Mouse (Mus musculus) kidney, adult 2 months (tissue): ENCODE results near the gene Grb7. TPM values are rescaled to one million over a fixed set of nuclear protein-coding genes. Genes with fewer than 3 reads are reported as not detected.

Experiments used
- DNase-seq: peaks from one replicate; pipeline ENCODE4 v3.0.0; 2021
- H3K27ac ChIP-seq: fragments of 200-500 bp; 2 replicates; pipeline ENCODE4 v1.5.1; 2012; ENCODE audit warnings: low read depth, low read length, control low read depth, inconsistent platforms; ENCODE audit not compliant: insufficient read depth
- H3K27me3 ChIP-seq: fragments of 200-500 bp; replicated peaks from 2 replicates; pipeline ENCODE4 v1.6.1; 2012; ENCODE audit warnings: mild to moderate bottlenecking, moderate library complexity, low read length, inconsistent platforms; ENCODE audit not compliant: control insufficient read depth, insufficient read depth
- H3K36me3 ChIP-seq: fragments of 200-500 bp; 2 replicates; pipeline ENCODE4 v1.6.1; 2012; ENCODE audit warnings: mild to moderate bottlenecking, moderate library complexity, low read length, inconsistent platforms; ENCODE audit not compliant: control insufficient read depth, insufficient read depth
- H3K4me1 ChIP-seq: fragments of 200-500 bp; 2 replicates; pipeline ENCODE4 v1.6.1; 2011; ENCODE audit warnings: low read length; ENCODE audit not compliant: control insufficient read depth, insufficient read depth
- H3K4me3 ChIP-seq: fragments of 200-500 bp; 2 replicates; pipeline ENCODE4 v1.5.1; 2011; ENCODE audit warnings: mild to moderate bottlenecking, low read depth, low read length, control low read depth; ENCODE audit not compliant: insufficient read depth
- CTCF ChIP-seq: fragments of 200-500 bp; conservative IDR thresholded peaks from 2 replicates; pipeline ENCODE4 v1.5.1; 2011; ENCODE audit warnings: low read depth, mild to moderate bottlenecking, control low read depth, low read length, moderate library complexity, mixed read lengths; ENCODE audit not compliant: insufficient read depth, insufficient read length
- POLR2A ChIP-seq: fragments of 200-500 bp; IDR thresholded peaks from one replicate; pipeline ENCODE4 v1.6.1; 2011; ENCODE audit warnings: low read depth, low read length, control low read depth
- WGBS: fragments of 180-500 bp; shearing (Covaris S2); methylation state at CpG from one replicate; pipeline ENCODE4 v1.1.7; 2018; 5-methylcytosine and 5-hydroxymethylcytosine counted together
- polyA plus RNA-seq: library from polyadenylated mRNA; depleted of rRNA; stranded (reverse); fragments of >200 nt; gene quantifications from 2 replicates; pipeline ENCODE4 v1.2.3, GENCODE M21; 2012; rRNA removed

The Grb7 gene
- polyA plus RNA-seq, 1 experiment = 143 TPM

- DNase-seq = no peak
- Histone ChIP-seq H3K36me3 (no peaks in the 10 kb centered on the region), H3K4me3 (no peak overlapping the region), H3K4me1 (no peaks in the 10 kb centered on the region), H3K27me3 (no peaks in the 10 kb centered on the region), H3K27ac (no peak overlapping the region)
- TF ChIP-seq CTCF (no peak), POLR2A (no peak)
- WGBS = 58% methylated on average over 7 of the region's 7 CpGs
Measured at GRCm38 (mm10) chr11:98491571-98491970, 45.4 kb downstream of the Grb7 start.

- no peaks in the 10 kb centered on the region for H3K36me3 ChIP-seq
- DNase-seq = no peak
- H3K4me1 ChIP-seq = no peaks in the 10 kb centered on the region
- H3K4me3 ChIP-seq = no peak overlapping the region
- TF ChIP-seq POLR2A = no peak
- 30% methylated on average over 7 of the region's 7 CpGs for WGBS
- H3K27ac ChIP-seq = no peak overlapping the region
- H3K27me3 ChIP-seq = no peaks in the 10 kb centered on the region
Measured at GRCm38 (mm10) chr11:98492959-98493358, 46.8 kb downstream of the Grb7 start.

GRCm38 (mm10) chr11:98493394-98493793, 47.2 kb downstream of the Grb7 start:
- Histone ChIP-seq H3K4me1 (no peaks in the 10 kb centered on the region), H3K4me3 (no peak overlapping the region), H3K36me3 (no peaks in the 10 kb centered on the region), H3K27me3 (no peaks in the 10 kb centered on the region), H3K27ac (no peak overlapping the region)
- TF ChIP-seq POLR2A (no peak), CTCF (no peak)
- DNase-seq = no peak
- WGBS = 55% methylated on average over 9 of the region's 9 CpGs

- TF ChIP-seq CTCF = no peak
- Histone ChIP-seq H3K36me3 (no peaks in the 10 kb centered on the region), H3K27me3 (no peaks in the 10 kb centered on the region), H3K4me1 (no peaks in the 10 kb centered on the region), H3K4me3 (no peak overlapping the region), H3K27ac (no peak overlapping the region)
- no peak for DNase-seq
- WGBS = 79% methylated on average over 5 of the region's 5 CpGs
Measured at GRCm38 (mm10) chr11:98495176-98495719, 49.1 kb downstream of the Grb7 start.

GRCm38 (mm10) chr11:98497388-98498288, 51.4 kb downstream of the Grb7 start:
- Histone ChIP-seq H3K36me3 (no peaks in the 10 kb centered on the region), H3K4me3 (no peak overlapping the region), H3K27ac (no peak overlapping the region), H3K27me3 (no peaks in the 10 kb centered on the region), H3K4me1 (no peaks in the 10 kb centered on the region)
- TF ChIP-seq CTCF (no peak), POLR2A (no peak)
- WGBS = 21% methylated on average over 22 of the region's 22 CpGs
- DNase-seq = peak; percentile 25

- no peaks in the 10 kb centered on the region for H3K4me1 ChIP-seq
- no peak overlapping the region for H3K4me3 ChIP-seq
- no peaks in the 10 kb centered on the region for H3K36me3 ChIP-seq
- TF ChIP-seq POLR2A = no peak
- no peak for TF ChIP-seq CTCF
- 38% methylated on average over 3 of the region's 3 CpGs for WGBS
- no peak overlapping the region for H3K27ac ChIP-seq
- no peak for DNase-seq
- H3K27me3 ChIP-seq = no peaks in the 10 kb centered on the region
Measured at GRCm38 (mm10) chr11:98504926-98505325, 58.7 kb downstream of the Grb7 start.

Other genes with a start within 250 kb of the Grb7 start
- 11.4 and 12.0 TPM in 2 replicates for gene Cdk12, start 243.3 kb upstream of the Grb7 start, polyA plus RNA-seq
- gene Neurod2, start 116.7 kb upstream of the Grb7 start, polyA plus RNA-seq = not detected in 2 replicates
- gene Ppp1r1b, start 98.0 kb upstream of the Grb7 start, polyA plus RNA-seq = 84.7 and 94.6 TPM in 2 replicates
- gene Stard3, start 88.0 kb upstream of the Grb7 start, polyA plus RNA-seq = 59.1 and 74.9 TPM in 2 replicates
- gene Tcap, start 62.6 kb upstream of the Grb7 start, polyA plus RNA-seq = 0.56 and 33.0 TPM in 2 replicates
- gene Pnmt, start 59.9 kb upstream of the Grb7 start, polyA plus RNA-seq = not detected in 2 replicates
- gene Pgap3, start 45.9 kb upstream of the Grb7 start, polyA plus RNA-seq = 32.2 and 35.4 TPM in 2 replicates
- gene Erbb2, start 33.9 kb upstream of the Grb7 start, polyA plus RNA-seq = 44.8 and 55.9 TPM in 2 replicates
- gene Mien1, start 7.4 kb upstream of the Grb7 start, polyA plus RNA-seq = 126 and 179 TPM in 2 replicates
- gene Ikzf3, start 99.6 kb downstream of the Grb7 start, polyA plus RNA-seq = 0.58 and 3.9 TPM in 2 replicates
- 0.26 and 0.34 TPM in 2 replicates for gene Zpbp2, start 104.7 kb downstream of the Grb7 start, polyA plus RNA-seq
- gene Ormdl3, start 141.0 kb downstream of the Grb7 start, polyA plus RNA-seq = 57.2 and 60.2 TPM in 2 replicates
- gene Lrrc3c, start 151.9 kb downstream of the Grb7 start, polyA plus RNA-seq = not detected in 2 replicates
- not detected in 2 replicates for gene Gm12355, start 179.3 kb downstream of the Grb7 start, polyA plus RNA-seq
- not detected in 2 replicates for gene Gsdma3, start 180.0 kb downstream of the Grb7 start, polyA plus RNA-seq
- not detected in 2 replicates for gene Gsdma2, start 200.4 kb downstream of the Grb7 start, polyA plus RNA-seq
- not detected in 2 replicates for gene Gsdma, start 218.0 kb downstream of the Grb7 start, polyA plus RNA-seq
- gene Psmd3, start 236.2 kb downstream of the Grb7 start, polyA plus RNA-seq = 307 and 331 TPM in 2 replicates